Mouse (Mus musculus) T-helper 2 cell (primary cell): ENCODE measurements around the gene Rdm1.
"Not testable (repeated sequence)": the region's sequence is repeated elsewhere in the genome, so short reads cannot be mapped to it uniquely, and the experiment has no call there.

Experiments
- in situ Hi-C: fragments of 300-600 bp; cut with MboI, MseI; formaldehyde crosslinking; loops from one replicate; pipeline ENCODE4 v1.15.1; 2025; ENCODE audit warnings: high pct_unique_total_duplicates

The Rdm1 gene

GRCm38 (mm10) chr11:101626995-101627856 lies at the start of gene Rdm1:
Gene Rdm1 (plus strand): TSS chr11:101627195.
- in situ Hi-C loops: no loop called here

DNA sequence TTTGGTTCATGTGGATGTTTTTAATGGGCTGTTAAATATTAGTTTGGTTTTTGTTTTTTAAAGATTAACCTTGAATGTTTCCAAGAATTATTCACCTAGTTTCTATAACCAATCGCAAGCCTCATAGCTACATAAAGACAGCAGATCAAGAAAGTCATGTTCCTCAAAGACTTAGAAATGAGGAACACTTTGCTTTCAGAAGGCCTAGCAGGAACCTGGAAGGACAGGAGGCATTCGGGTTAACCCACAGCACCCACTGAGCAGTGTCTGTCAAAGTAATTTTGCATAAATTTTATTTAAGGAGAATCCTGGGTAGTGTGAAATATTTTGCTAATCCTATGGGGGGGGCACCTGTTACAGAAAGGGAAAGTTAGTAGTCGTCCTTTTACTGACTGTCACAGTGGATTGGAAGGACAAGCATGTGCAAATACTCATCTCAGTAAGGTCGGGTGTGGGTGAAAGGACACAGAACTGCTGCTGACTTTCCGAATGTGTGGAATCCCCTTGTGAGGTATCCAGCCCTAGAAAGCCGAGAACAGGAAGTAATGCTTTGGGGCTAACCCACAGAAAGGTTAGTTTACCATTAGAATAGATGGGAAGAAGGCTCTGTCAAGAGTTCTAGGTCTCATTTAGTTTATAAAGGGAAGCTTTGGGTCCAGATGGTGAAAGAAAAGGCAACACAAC lies 45.8 kb upstream of the Rdm1 start:
- in situ Hi-C loops: no loop called here

- in situ Hi-C loops: no loop called here
Measured at GRCm38 (mm10) chr11:101582054-101583035, 44.6 kb upstream of the Rdm1 start, which contains the start of gene Tmem106a. Gene Tmem106a (plus strand): TSS chr11:101582242.

- in situ Hi-C loops: no loop called here
Measured at GRCm38 (mm10) chr11:101583205-101583604, 43.8 kb upstream of the Rdm1 start.

DNA sequence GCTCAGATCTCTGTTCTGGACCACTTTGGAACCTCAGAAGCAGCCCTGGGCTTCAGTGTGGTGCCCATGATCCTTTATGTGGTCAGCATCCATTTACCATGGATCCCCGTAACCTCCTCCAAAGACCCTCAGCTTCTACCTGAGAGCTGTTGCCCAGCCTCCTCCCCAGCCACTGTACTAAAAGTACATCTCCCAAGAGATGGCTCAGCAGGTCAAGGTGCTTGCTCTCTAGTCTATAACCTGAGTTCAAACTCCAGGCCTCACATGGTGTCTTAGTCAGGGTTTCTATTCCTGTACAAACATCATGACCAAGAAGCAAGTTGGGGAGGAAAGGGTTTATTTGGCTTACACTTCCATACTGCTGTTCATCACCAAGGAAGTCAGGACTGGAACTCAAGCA lies 42.0 kb upstream of the Rdm1 start:
- in situ Hi-C loops: not testable (repeated sequence)

DNA sequence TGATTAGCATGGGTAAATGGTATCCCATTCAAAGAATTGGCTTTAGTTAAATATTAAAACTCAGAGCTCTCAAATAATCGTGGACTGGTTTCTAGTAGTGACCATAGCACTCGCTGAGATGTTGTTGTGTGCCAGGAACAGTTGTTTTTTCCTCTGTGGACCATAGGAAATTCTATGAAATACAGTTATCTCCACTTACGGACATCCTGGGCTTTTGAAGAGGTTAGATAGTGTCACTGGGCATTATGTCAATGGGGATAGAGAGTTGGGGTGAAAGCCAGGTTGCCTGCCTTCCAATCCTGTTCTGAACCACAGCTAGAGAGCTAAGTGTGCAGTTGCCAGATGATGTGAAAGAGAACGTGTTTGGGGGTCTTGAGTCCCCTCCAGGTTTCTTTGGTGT lies 41.2 kb upstream of the Rdm1 start:
- in situ Hi-C loops: no loop called here

DNA sequence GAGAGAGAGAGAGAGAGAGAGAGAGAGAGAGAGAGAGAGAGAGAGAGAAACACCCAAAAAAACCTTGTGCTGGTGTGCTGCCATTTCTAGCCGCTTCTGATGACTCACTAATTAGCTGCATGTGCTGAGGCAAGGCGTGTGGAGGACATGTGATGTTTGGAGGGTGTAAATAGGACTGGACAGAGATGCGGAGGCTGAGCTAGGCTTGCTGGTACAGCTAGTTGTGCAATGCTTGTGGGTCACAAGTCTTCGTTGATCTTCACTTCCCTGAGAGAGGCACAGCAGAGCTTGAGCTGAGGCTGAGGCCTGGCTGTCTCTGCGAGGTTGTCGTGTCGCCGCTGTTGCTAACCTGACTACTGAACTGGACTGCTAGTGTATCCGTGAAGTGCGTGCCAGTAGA lies 39.3 kb upstream of the Rdm1 start:
- in situ Hi-C loops: no loop called here

GRCm38 (mm10) chr11:101588868-101589267 lies 38.1 kb upstream of the Rdm1 start:
- in situ Hi-C loops: no loop called here

DNA sequence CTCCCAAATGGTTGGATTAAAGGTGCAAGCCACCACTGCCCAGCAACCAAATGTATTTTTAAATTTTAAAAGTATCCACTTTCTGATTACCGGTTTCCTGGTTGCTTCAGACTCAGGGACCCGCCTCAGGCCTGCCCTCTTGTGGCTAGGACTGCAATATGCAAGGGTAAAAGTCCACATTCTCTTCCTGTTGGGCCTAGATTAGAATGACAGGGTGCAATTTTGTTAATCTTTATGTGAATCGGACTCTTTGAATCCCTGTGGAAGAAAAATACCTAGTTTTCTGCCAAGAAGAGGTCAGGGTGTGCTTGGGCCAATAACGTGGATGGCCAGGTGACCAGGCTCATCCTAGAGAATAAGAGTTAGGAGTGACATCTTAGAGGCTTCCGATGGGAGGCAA lies 37.6 kb upstream of the Rdm1 start:
- in situ Hi-C loops: no loop called here

DNA sequence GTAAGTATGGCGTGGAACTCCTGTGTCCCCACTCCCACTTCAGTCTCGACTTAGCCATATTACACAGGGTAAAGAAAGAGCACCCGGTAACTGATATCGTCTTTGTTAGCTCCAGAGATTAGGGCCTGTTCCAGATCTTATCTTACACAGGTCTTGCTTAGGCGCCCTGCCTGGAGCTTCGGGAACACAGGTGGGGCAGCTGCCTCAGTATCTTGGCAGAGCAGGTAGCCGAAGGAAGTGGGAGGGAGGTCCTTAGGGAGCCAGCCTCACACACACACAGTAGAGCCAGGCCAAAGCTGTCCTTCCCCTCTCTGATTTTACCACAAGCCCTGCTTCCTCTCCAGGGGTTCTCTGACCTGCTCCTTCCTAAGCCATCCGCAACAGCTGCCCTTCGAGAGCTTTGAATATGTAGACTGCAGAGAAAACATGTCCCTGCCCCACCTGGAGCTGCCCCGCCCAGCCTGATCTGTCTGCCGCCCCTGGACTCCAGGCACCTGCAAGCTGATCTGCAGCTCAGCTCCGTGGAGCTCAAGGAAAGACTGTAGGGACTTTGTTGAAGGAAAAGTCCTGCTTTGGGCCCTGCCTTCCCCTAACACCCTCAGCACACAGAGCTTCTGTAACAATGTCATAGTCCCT lies 36.9 kb upstream of the Rdm1 start:
- in situ Hi-C loops: no loop called here

DNA sequence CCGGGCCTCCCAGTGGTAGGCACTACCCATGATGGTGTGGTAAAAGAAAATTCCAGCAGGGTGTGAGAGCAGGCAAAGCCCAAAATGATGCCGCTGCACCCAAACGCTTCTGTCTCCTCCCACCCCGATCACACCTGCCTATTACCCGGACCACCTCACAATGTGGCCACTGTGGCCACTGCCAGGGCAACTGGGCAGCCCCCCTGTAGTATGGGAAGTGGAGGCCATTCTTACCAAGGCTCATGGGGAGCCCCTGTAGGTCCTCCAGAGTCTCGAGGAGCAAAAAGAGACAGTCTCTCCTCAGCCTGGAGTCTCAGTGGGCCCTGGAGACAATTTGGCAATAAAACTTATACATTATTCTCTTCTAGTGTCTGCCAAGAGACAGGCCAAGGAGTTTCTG lies 27.8 kb upstream of the Rdm1 start, which contains the start of gene Gm11634:
TSS of gene Gm11634 (minus strand) at position 101 of the 400 bp plus-strand sequence.
- in situ Hi-C loops: no loop called here

- in situ Hi-C loops: no loop called here
Measured at GRCm38 (mm10) chr11:101602491-101602890, 24.5 kb upstream of the Rdm1 start.

- in situ Hi-C loops: no loop called here
Measured at GRCm38 (mm10) chr11:101604116-101604515, 22.9 kb upstream of the Rdm1 start.

- in situ Hi-C loops: not testable (repeated sequence)
Measured at GRCm38 (mm10) chr11:101604531-101605453, 22.2 kb upstream of the Rdm1 start.

DNA sequence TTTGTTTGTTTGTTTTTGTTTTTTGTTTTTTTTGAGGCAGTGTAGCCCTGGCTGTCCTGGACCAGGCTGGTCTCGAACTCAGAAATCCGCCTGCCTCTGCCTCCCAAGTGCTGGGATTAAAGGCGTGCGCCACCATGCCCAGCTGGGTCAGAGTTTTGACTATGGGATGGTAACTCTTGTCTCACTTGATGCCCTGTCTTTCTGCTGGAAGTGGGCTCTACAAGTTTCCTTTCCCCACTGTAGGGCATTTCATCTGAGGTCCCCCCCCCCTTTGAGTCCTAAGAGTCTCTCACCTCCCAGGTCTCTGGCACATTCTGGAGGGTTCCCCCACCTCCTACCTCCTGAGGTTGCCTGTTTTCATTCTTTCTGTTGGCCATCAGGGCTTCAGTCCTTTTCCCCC lies 19.9 kb upstream of the Rdm1 start:
- in situ Hi-C loops: not testable (repeated sequence)

- in situ Hi-C loops: no loop called here
Measured at GRCm38 (mm10) chr11:101610445-101610844, 16.6 kb upstream of the Rdm1 start.

DNA sequence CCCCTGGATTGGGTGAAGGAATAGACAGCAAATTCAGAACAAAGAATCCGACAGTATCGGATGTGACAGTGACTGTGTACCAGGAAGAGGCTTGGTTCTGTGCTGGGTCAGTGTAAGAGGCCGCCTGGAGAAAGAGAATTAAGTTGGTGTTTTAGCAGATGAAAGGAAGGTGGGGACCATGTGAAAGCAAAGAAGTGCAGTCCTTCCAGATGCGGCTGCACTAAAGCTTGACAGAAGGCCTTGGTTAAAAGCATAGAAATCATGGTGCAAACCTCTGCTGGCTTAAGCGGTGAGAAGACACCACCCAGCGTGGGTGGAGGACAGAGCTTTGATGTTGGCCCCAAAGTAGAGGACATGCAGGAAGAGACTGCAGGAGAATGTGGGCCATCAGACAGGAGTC lies 13.4 kb upstream of the Rdm1 start:
- in situ Hi-C loops: no loop called here

DNA sequence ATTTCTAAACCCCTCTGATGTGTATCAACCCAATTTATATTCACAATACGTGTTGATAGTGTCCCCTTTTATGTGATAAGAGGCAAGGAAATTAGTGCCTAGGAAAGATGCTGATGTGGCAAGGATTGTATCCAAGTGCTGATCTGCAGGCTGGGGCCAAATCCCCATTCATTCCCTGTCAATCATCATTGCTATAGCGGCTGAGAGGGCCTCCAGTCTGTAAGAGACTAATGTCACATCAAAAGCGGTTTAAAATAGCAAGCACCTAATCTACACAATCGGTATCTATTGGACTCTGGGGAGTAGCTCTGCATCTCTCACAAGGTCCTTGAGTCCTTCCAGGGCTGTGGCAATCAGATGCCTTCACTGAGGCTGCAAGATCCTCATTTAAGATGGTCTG lies 12.9 kb upstream of the Rdm1 start:
- in situ Hi-C loops: no loop called here

DNA sequence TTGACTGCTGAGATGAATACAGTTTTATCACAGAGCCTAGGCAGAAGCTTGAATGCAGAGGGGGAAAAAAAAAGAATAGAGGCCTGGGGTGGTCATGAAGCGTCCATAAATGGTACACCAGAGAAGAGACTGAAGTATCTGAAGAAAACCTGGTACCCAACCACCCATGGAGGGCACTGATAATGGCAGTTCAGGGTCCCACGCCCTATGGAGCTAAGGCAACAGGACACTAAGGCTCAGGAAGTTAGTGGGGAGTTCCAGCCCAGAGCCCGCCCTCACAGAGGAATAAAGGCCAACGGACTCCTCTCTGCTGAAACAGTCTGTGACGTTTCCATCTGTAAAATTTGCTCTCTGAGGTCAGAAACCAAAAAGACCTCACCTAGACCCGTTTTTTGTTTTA lies 11.6 kb upstream of the Rdm1 start:
- in situ Hi-C loops: no loop called here

DNA sequence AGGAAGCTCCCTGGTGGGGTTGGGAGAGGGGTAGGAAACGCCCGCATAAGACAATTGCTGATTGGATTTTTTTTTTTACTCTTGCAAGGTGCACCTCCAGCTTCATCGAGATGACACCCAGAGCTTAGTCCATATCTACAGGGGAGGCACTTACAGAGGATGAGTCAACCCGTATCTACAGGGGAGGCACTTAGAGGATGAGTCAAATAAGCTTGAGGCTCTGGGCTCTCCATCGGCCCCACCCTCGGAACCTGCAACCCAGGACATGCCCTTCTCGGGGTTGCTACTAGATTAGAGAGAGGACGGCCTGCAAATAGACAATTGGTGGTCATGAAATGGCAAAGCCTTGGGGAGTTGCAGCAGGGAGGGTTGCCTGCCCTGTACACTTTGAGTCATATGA lies 10.9 kb upstream of the Rdm1 start:
- in situ Hi-C loops: no loop called here
